ENCODE assay signal across 17 mouse cellular contexts in genomic region chr10:69511234-69511633, GRCm38 (mm10).
A peak's percentile ranks its signal among the peaks of the same experiment; 100 is the strongest.
DNase-seq lines count a peak whose midpoint lies in the region; ATAC-seq and TF ChIP-seq lines count a peak whose summit lies in the region.
"Had no signal": no experiment of that assay in that cellular context is flagged by ENCODE, and none has a peak within 500 bp of the region (broad histone marks: within the 10 kb centered on the region; RNA-seq: fewer than 3 reads in every experiment).

No protein-coding gene starts in this region.

- no peak for ATAC-seq in kidney, postnatal 0 days (replicated peaks; ENCODE audit: low FRiP score, low read depth)
- ATAC-seq in monocyte, adult 5-6 weeks (replicated peaks; ENCODE audit: insufficient number of reproducible peaks, low FRiP score, low TSS enrichment, poor library complexity, severe bottlenecking): no peak
- ATAC-seq: forebrain, embryonic 13.5 days had no signal

- peak; percentile 17 for DNase-seq in gastrocnemius, postnatal 10 days
- DNase-seq in gastrocnemius, adult 8-10 months (ENCODE audit: low spot score in 2 of 2): no peak
- DNase-seq in kidney, postnatal 0 days (ENCODE audit: low spot score): no peak
- no peak for DNase-seq in kidney, postnatal 10 days
- DNase-seq in lung, postnatal 36 days: peak; percentile 15
- DNase-seq in lung, postnatal 14 days: no peak
- peak; percentile 37 for DNase-seq in adipocyte (ENCODE audit: low spot score)
- DNase-seq: cerebellum, adult 8-10 months; heart, adult 18-20 months; kidney, adult 2 months; kidney, postnatal 4 days; thymus, adult 18-20 months; thymus, postnatal 4 days had no signal

- no peaks in the 10 kb centered on the region for H3K36me3 ChIP-seq in kidney, postnatal 0 days (ENCODE audit: insufficient read depth, low read length)
- H3K36me3 ChIP-seq: midbrain, embryonic 12.5 days had no signal

- H3K27ac ChIP-seq in kidney, postnatal 0 days: no peak overlapping the region
- H3K27ac ChIP-seq: forebrain, embryonic 13.5 days; midbrain, embryonic 12.5 days had no signal

- no peak overlapping the region for H3K4me2 ChIP-seq in kidney, postnatal 0 days (ENCODE audit: low read length)
- H3K4me2 ChIP-seq: forebrain, embryonic 13.5 days; midbrain, embryonic 12.5 days had no signal

- H3K4me1 ChIP-seq in kidney, postnatal 0 days (replicated peaks; ENCODE audit: insufficient read depth, low read length): no peaks in the 10 kb centered on the region
- H3K4me1 ChIP-seq: forebrain, embryonic 13.5 days; midbrain, embryonic 12.5 days had no signal

- peak; percentile 44 for TF ChIP-seq CTCF in kidney, postnatal 0 days (IDR thresholded peaks at IDR 0.05; ENCODE audit: low read depth)

- H3K27me3 ChIP-seq in kidney, postnatal 0 days (ENCODE audit: insufficient read depth, low read length): no peaks in the 10 kb centered on the region
- H3K27me3 ChIP-seq: forebrain, embryonic 13.5 days; midbrain, embryonic 12.5 days had no signal

- 71% methylated on average over 1 of the region's 1 CpGs for WGBS in kidney, postnatal 0 days

- no peak overlapping the region for H3K9ac ChIP-seq in kidney, postnatal 0 days (ENCODE audit: low read depth, low read length)
- H3K9ac ChIP-seq: forebrain, embryonic 13.5 days; midbrain, embryonic 12.5 days had no signal

- no peaks in the 10 kb centered on the region for H3K9me3 ChIP-seq in kidney, postnatal 0 days (replicated peaks; ENCODE audit: low read length)
- H3K9me3 ChIP-seq: forebrain, embryonic 13.5 days; midbrain, embryonic 12.5 days had no signal

- H3K4me3 ChIP-seq in kidney, postnatal 0 days (replicated peaks; ENCODE audit: low read depth, low read length): no peak overlapping the region
- H3K4me3 ChIP-seq: forebrain, embryonic 13.5 days; midbrain, embryonic 12.5 days; myocyte had no signal

Comparison
In these comparisons a context has a peak if more than half of its experiments do, and no peak if none do; other contexts are left out.
1. DNase-seq: peak in gastrocnemius, postnatal 10 days (single experiment), lung, postnatal 36 days (single experiment) and adipocyte (single experiment); none in gastrocnemius, adult 8-10 months (0 of 2), kidney, postnatal 0 days (single experiment), kidney, postnatal 10 days (single experiment) and lung, postnatal 14 days (single experiment).